Mouse (Mus musculus) liver, embryonic 14.5 days (tissue): ENCODE data around the gene Dglucy. TPM values are rescaled to one million over a fixed set of nuclear protein-coding genes. Genes with fewer than 3 reads are reported as not detected.

Experiments used
- ATAC-seq: fragments of 200-750 bp; cut with Nextera tagmentation; 2 replicates; pipeline ENCODE4 v1.8.0; 2017; ENCODE audit warnings: moderate number of reproducible peaks, mild to moderate bottlenecking, moderate library complexity; ENCODE audit not compliant: insufficient read depth
- DNase-seq, 3 experiments: peaks; one replicate each; pipeline ENCODE4 v3.0.0-alpha.2; 2012 to 2013; ENCODE audit warnings: low read depth in 3 of 3, low spot score in 3 of 3
- H3K27ac ChIP-seq: fragments of 300-500 bp; sonication (generic); 2 replicates; pipeline ENCODE4 v1.5.1; 2014; ENCODE audit warnings: moderate library complexity, mild to moderate bottlenecking, control low read depth, inconsistent platforms
- H3K27me3 ChIP-seq: fragments of 300-500 bp; sonication (generic); 2 replicates; pipeline ENCODE4 v1.6.1; 2014; ENCODE audit warnings: mild to moderate bottlenecking, low read length, moderate library complexity; ENCODE audit not compliant: control insufficient read depth, insufficient read depth
- H3K36me3 ChIP-seq: fragments of 300-500 bp; sonication (generic); replicated peaks from 2 replicates; pipeline ENCODE4 v1.6.1; 2014; ENCODE audit warnings: low read depth; ENCODE audit not compliant: control insufficient read depth, insufficient read depth
- H3K4me1 ChIP-seq, 2 experiments: fragments of 200-500 bp in 1 of 2; fragments of 300-500 bp in 1 of 2; sonication (generic) in 1 of 2; replicated peaks; 2 replicates each; pipeline ENCODE4 v1.6.1; 2012 to 2014; ENCODE audit warnings: antibody characterized with exemption in 1 of 2, inconsistent platforms in 1 of 2, low read length in 1 of 2; ENCODE audit not compliant: control insufficient read depth in 2 of 2, insufficient read depth in 2 of 2
- H3K4me2 ChIP-seq: fragments of 300-500 bp; sonication (generic); 2 replicates; pipeline ENCODE4 v1.6.1; 2014; ENCODE audit warnings: low read depth, mild to moderate bottlenecking, control low read depth, moderate library complexity
- H3K4me3 ChIP-seq, 2 experiments: fragments of 200-500 bp in 1 of 2; fragments of 300-500 bp in 1 of 2; sonication (generic) in 1 of 2; 2 replicates each; pipeline ENCODE4 v1.5.1; 2012 to 2014; ENCODE audit warnings: low read depth in 2 of 2, low read length in 2 of 2, mild to moderate bottlenecking in 2 of 2, control low read depth in 1 of 2, inconsistent platforms in 1 of 2, moderate library complexity in 1 of 2; ENCODE audit not compliant: insufficient read depth in 1 of 2
- H3K9ac ChIP-seq: fragments of 300-500 bp; sonication (generic); replicated peaks from 2 replicates; pipeline ENCODE4 v1.6.1; 2014; ENCODE audit warnings: mild to moderate bottlenecking, control low read depth, moderate library complexity
- H3K9me3 ChIP-seq: fragments of 300-500 bp; sonication (generic); 2 replicates; pipeline ENCODE4 v1.6.1; 2016; ENCODE audit warnings: low read length, mixed read lengths; ENCODE audit not compliant: control insufficient read depth
- CTCF ChIP-seq: IDR thresholded peaks from 2 replicates; pipeline ENCODE4 v1.5.1; 2016; ENCODE audit warnings: antibody characterized with exemption, low read depth, control low read depth
- EP300 ChIP-seq: IDR thresholded peaks from 2 replicates; pipeline ENCODE4 v1.6.1; 2016; ENCODE audit warnings: antibody characterized with exemption, low read depth
- WGBS: fragments of 180-500 bp; shearing (Covaris S2); extraction: QIAGEN DNeasy Blood & Tissue Kit; methylation state at CpG from one replicate; pipeline ENCODE4 v1.1.7; 2014; ENCODE audit not compliant: insufficient replicate concordance; 5-methylcytosine and 5-hydroxymethylcytosine counted together
- polyA plus RNA-seq, 2 experiments: library from polyadenylated mRNA; depleted of rRNA in 1 of 2; stranded (reverse) in 1 of 2; unstranded in 1 of 2; fragments of >200 nt; fragmentation: Nextera tagmentation in 1 of 2; extraction: Ambion mirVana in 1 of 2; gene quantifications; 2 replicates each; pipeline versions ENCODE4 v1.2.1 to v1.2.3; 2012 to 2014

The Dglucy gene
- polyA plus RNA-seq, 2 experiments = 0.63 to 1.2 TPM

GRCm38 (mm10) chr12:100883168-100883567, 104.3 kb downstream of the Dglucy start:
- DNase-seq (no peak), ATAC-seq (no peak)
- Histone ChIP-seq H3K9ac (no peak overlapping the region), H3K27ac (no peak overlapping the region), H3K36me3 (no peaks in the 10 kb centered on the region), H3K4me3 (no peak overlapping the region), H3K4me2 (no peak overlapping the region), H3K4me1 (no peaks in the 10 kb centered on the region), H3K27me3 (no peaks in the 10 kb centered on the region), H3K9me3 (no peaks in the 10 kb centered on the region)
- 28% methylated on average over 7 of the region's 7 CpGs for WGBS
- TF ChIP-seq CTCF (no peak), EP300 (no peak)

- H3K9ac ChIP-seq = no peak overlapping the region
- H3K36me3 ChIP-seq = no peaks in the 10 kb centered on the region
- no peak for DNase-seq
- H3K4me2 ChIP-seq = no peak overlapping the region
- no peak overlapping the region for H3K27ac ChIP-seq
- no peak for ATAC-seq
- TF ChIP-seq CTCF = no peak
- TF ChIP-seq EP300 = no peak
- 58% methylated on average over 3 of the region's 3 CpGs for WGBS
- no peaks in the 10 kb centered on the region for H3K4me1 ChIP-seq
- H3K27me3 ChIP-seq = no peaks in the 10 kb centered on the region
- H3K4me3 ChIP-seq = no peak overlapping the region
- H3K9me3 ChIP-seq = no peaks in the 10 kb centered on the region
Measured at GRCm38 (mm10) chr12:100885585-100885984, 106.7 kb downstream of the Dglucy start.

GRCm38 (mm10) chr12:100886877-100887276, 108.0 kb downstream of the Dglucy start:
- Histone ChIP-seq H3K36me3 (no peaks in the 10 kb centered on the region), H3K27me3 (no peaks in the 10 kb centered on the region), H3K9ac (no peak overlapping the region), H3K4me1 (no peaks in the 10 kb centered on the region), H3K27ac (no peak overlapping the region), H3K4me3 (no peak overlapping the region), H3K9me3 (no peaks in the 10 kb centered on the region), H3K4me2 (no peak overlapping the region)
- 68% methylated on average over 4 of the region's 4 CpGs for WGBS
- TF ChIP-seq CTCF (no peak), EP300 (no peak)
- DNase-seq (no peak), ATAC-seq (no peak)

GRCm38 (mm10) chr12:100887801-100888258, 109.0 kb downstream of the Dglucy start:
- Histone ChIP-seq H3K9me3 (no peaks in the 10 kb centered on the region), H3K9ac (no peak overlapping the region), H3K4me1 (no peaks in the 10 kb centered on the region), H3K27ac (no peak overlapping the region), H3K36me3 (no peaks in the 10 kb centered on the region), H3K4me2 (no peak overlapping the region), H3K27me3 (no peaks in the 10 kb centered on the region), H3K4me3 (no peak overlapping the region)
- 36% methylated on average over 12 of the region's 12 CpGs for WGBS
- ATAC-seq (no peak), DNase-seq (no peak)
- TF ChIP-seq EP300 (no peak), CTCF (no peak)

GRCm38 (mm10) chr12:100890548-100890947, 111.7 kb downstream of the Dglucy start:
- Histone ChIP-seq H3K4me3 (no peak overlapping the region), H3K36me3 (no peaks in the 10 kb centered on the region), H3K9me3 (no peaks in the 10 kb centered on the region), H3K27me3 (no peaks in the 10 kb centered on the region), H3K27ac (no peak overlapping the region), H3K4me2 (no peak overlapping the region), H3K9ac (no peak overlapping the region), H3K4me1 (no peaks in the 10 kb centered on the region)
- no peak for ATAC-seq
- no peak for DNase-seq
- WGBS = 43% methylated on average over 3 of the region's 3 CpGs
- TF ChIP-seq EP300 (no peak), CTCF (no peak)

GRCm38 (mm10) chr12:100895504-100895903, 116.6 kb downstream of the Dglucy start:
- Histone ChIP-seq H3K4me3 (no peak overlapping the region), H3K9me3 (no peaks in the 10 kb centered on the region), H3K4me2 (no peak overlapping the region), H3K27me3 (peaks cover 28% of the 10 kb centered on the region), H3K36me3 (no peaks in the 10 kb centered on the region), H3K4me1 (no peaks in the 10 kb centered on the region), H3K27ac (no peak overlapping the region), H3K9ac (no peak overlapping the region)
- WGBS = 6% methylated on average over 2 of the region's 2 CpGs
- DNase-seq = no peak
- no peak for ATAC-seq
- TF ChIP-seq CTCF = no peak
- TF ChIP-seq EP300 = no peak
